Mouse (Mus musculus) MEL (cell line): ENCODE measurements around the gene Slc1a5. TPM values are rescaled to one million over a fixed set of nuclear protein-coding genes. Genes with fewer than 3 reads are reported as not detected.

Source experiments
- DNase-seq: peaks from one replicate; pipeline ENCODE4 v3.0.0; 2011; ENCODE audit warnings: low read depth, low spot score
- H3K27ac ChIP-seq: 2 replicates; pipeline ENCODE4 v1.5.1; 2012; ENCODE audit warnings: low read depth, mild to moderate bottlenecking, control low read depth, low read length, moderate library complexity; ENCODE audit not compliant: control insufficient read depth
- H3K27me3 ChIP-seq, 2 experiments: fragments of 150-350 bp in 1 of 2; sonication (generic) in 1 of 2; 2 replicates each; pipeline ENCODE4 v1.6.1; 2012; ENCODE audit warnings: low read length in 2 of 2, mild to moderate bottlenecking in 2 of 2, improper control_type of control experiment in 1 of 2, moderate library complexity in 1 of 2; ENCODE audit not compliant: insufficient read depth in 2 of 2, control insufficient read depth in 1 of 2
- H3K36me3 ChIP-seq, 2 experiments: 2 replicates each; pipeline ENCODE4 v1.6.1; 2012 to 2014; ENCODE audit warnings: low read length in 2 of 2, improper control_type of control experiment in 1 of 2, inconsistent platforms in 1 of 2, mild to moderate bottlenecking in 1 of 2; ENCODE audit not compliant: insufficient read depth in 2 of 2, control insufficient read depth in 1 of 2
- H3K4me1 ChIP-seq, 2 experiments: fragments of 150-350 bp in 1 of 2; sonication (generic) in 1 of 2; 2 replicates each; pipeline ENCODE4 v1.6.1; 2012; ENCODE audit warnings: low read length in 2 of 2, improper control_type of control experiment in 1 of 2, mild to moderate bottlenecking in 1 of 2; ENCODE audit not compliant: insufficient read depth in 2 of 2, control insufficient read depth in 1 of 2
- H3K4me3 ChIP-seq, 2 experiments: fragments of 150-350 bp in 1 of 2; sonication (generic) in 1 of 2; 2 replicates each; pipeline ENCODE4 v1.5.1; 2012; ENCODE audit warnings: low read depth in 2 of 2, low read length in 2 of 2, mild to moderate bottlenecking in 2 of 2, moderate library complexity in 2 of 2, control low read depth in 1 of 2, improper control_type of control experiment in 1 of 2; ENCODE audit not compliant: control insufficient read depth in 1 of 2, insufficient read depth in 1 of 2
- H3K79me2 ChIP-seq: 2 replicates; pipeline ENCODE4 v1.6.1; 2012; ENCODE audit warnings: mild to moderate bottlenecking, low read length, moderate library complexity; ENCODE audit not compliant: control insufficient read depth, poor library complexity, insufficient read depth
- H3K9ac ChIP-seq: 2 replicates; pipeline ENCODE4 v1.6.1; 2012; ENCODE audit warnings: low read depth, mild to moderate bottlenecking, control low read depth, low read length, moderate library complexity; ENCODE audit not compliant: control insufficient read depth, poor library complexity, severe bottlenecking
- H3K9me3 ChIP-seq: fragments of 150-350 bp; sonication (generic); replicated peaks from 2 replicates; pipeline ENCODE4 v1.6.1; 2012; ENCODE audit warnings: mild to moderate bottlenecking, low read length, improper control_type of control experiment, moderate library complexity; ENCODE audit not compliant: insufficient read depth
- CHD1 ChIP-seq: IDR thresholded peaks from 2 replicates; pipeline ENCODE4 v1.6.1; 2012; ENCODE audit warnings: low read depth, mild to moderate bottlenecking, inconsistent platforms, low read length, improper control_type of control experiment
- CTCF ChIP-seq, 3 experiments: IDR thresholded peaks in 2 of 3; conservative IDR thresholded peaks in 1 of 3; 2 replicates each; pipeline ENCODE4 v1.5.1; 2011 to 2012; ENCODE audit warnings: low read length in 3 of 3, low read depth in 2 of 3, mild to moderate bottlenecking in 2 of 3, improper control_type of control experiment in 1 of 3, inconsistent platforms in 1 of 3, mixed read lengths in 1 of 3, moderate library complexity in 1 of 3; ENCODE audit not compliant: control insufficient read depth in 1 of 3, insufficient read depth in 1 of 3, poor library complexity in 1 of 3, severe bottlenecking in 1 of 3
- E2F4 ChIP-seq: IDR thresholded peaks from 2 replicates; pipeline ENCODE4 v1.6.1; 2011; ENCODE audit warnings: low read depth, low read length, improper control_type of control experiment, borderline replicate concordance
- EP300 ChIP-seq, 2 experiments: IDR thresholded peaks; 2 replicates each; pipeline ENCODE4 v1.6.1; 2011; ENCODE audit warnings: improper control_type of control experiment in 2 of 2, low read length in 2 of 2, low read depth in 1 of 2, mild to moderate bottlenecking in 1 of 2
- JUND ChIP-seq: IDR thresholded peaks from 2 replicates; pipeline ENCODE4 v1.6.1; 2011; ENCODE audit warnings: low read depth, mild to moderate bottlenecking, improper control_type of control experiment, low read length
- MAZ ChIP-seq: IDR thresholded peaks from 2 replicates; pipeline ENCODE4 v1.6.1; 2012; ENCODE audit warnings: low read depth, mild to moderate bottlenecking, inconsistent platforms, low read length, improper control_type of control experiment
- MXI1 ChIP-seq: IDR thresholded peaks from 2 replicates; pipeline ENCODE4 v1.6.1; 2011; ENCODE audit warnings: mild to moderate bottlenecking, low read depth, low read length, improper control_type of control experiment
- MYC ChIP-seq: IDR thresholded peaks from 2 replicates; pipeline ENCODE4 v1.6.1; 2011; ENCODE audit warnings: low read depth, mild to moderate bottlenecking, low read length, improper control_type of control experiment, moderate library complexity
- NELFE ChIP-seq: IDR thresholded peaks from 2 replicates; pipeline ENCODE4 v1.6.1; 2011; ENCODE audit warnings: low read depth, low read length, improper control_type of control experiment
- NRF1 ChIP-seq: IDR thresholded peaks from 2 replicates; pipeline ENCODE4 v1.6.1; 2014; ENCODE audit warnings: low read depth, mild to moderate bottlenecking, inconsistent platforms, low read length, improper control_type of control experiment, moderate library complexity; ENCODE audit not compliant: poor library complexity, insufficient read depth, severe bottlenecking
- POLR2AphosphoS5 ChIP-seq: IDR thresholded peaks from 2 replicates; pipeline ENCODE4 v1.6.1; 2012; ENCODE audit warnings: low read depth, borderline replicate concordance, mild to moderate bottlenecking, inconsistent platforms, low read length, moderate library complexity, mixed read lengths
- RAD21 ChIP-seq: IDR thresholded peaks from 2 replicates; pipeline ENCODE4 v1.6.1; 2011; ENCODE audit warnings: mild to moderate bottlenecking, low read depth, low read length, improper control_type of control experiment
- RCOR1 ChIP-seq: IDR thresholded peaks from 2 replicates; pipeline ENCODE4 v1.6.1; 2012; ENCODE audit warnings: low read depth, mild to moderate bottlenecking, inconsistent platforms, low read length, improper control_type of control experiment
- TBP ChIP-seq: IDR thresholded peaks from 2 replicates; pipeline ENCODE4 v1.8.0; 2011; ENCODE audit warnings: low read depth, low read length, improper control_type of control experiment
- TCF12 ChIP-seq: IDR thresholded peaks from 2 replicates; pipeline ENCODE4 v1.6.1; 2014; ENCODE audit warnings: low read depth, mild to moderate bottlenecking, inconsistent platforms, low read length, improper control_type of control experiment, moderate library complexity
- USF2 ChIP-seq, 2 experiments: IDR thresholded peaks; 2 replicates each; pipeline ENCODE4 v1.6.1; 2011 to 2012; ENCODE audit warnings: improper control_type of control experiment in 2 of 2, low read length in 2 of 2, borderline replicate concordance in 1 of 2, inconsistent platforms in 1 of 2, low read depth in 1 of 2, mild to moderate bottlenecking in 1 of 2; ENCODE audit not compliant: insufficient read depth in 1 of 2
- ZC3H11A ChIP-seq: IDR thresholded peaks from 2 replicates; pipeline ENCODE4 v1.6.1; 2012; ENCODE audit warnings: low read depth, mild to moderate bottlenecking, inconsistent platforms, low read length, improper control_type of control experiment
- ZNF384 ChIP-seq: IDR thresholded peaks from 2 replicates; pipeline ENCODE4 v1.6.1; 2012; ENCODE audit warnings: low read depth, mild to moderate bottlenecking, inconsistent platforms, low read length, improper control_type of control experiment
- polyA plus RNA-seq, 2 experiments: library from polyadenylated mRNA; stranded (reverse) in 1 of 2; unstranded in 1 of 2; fragments of >175 nt in 1 of 2; fragments of >200 nt in 1 of 2; gene quantifications; 2 replicates each; pipeline versions ENCODE4 v1.2.1 to v1.2.4; 2012; ENCODE audit warnings: low replicate concordance in 2 of 2, low read depth in 1 of 2; ENCODE audit not compliant: insufficient read length in 2 of 2, insufficient read depth in 1 of 2, missing spikeins in 1 of 2
- total RNA-seq: library from RNA; depleted of rRNA; stranded (reverse); fragments of 300-350 nt; gene quantifications from 2 replicates; pipeline ENCODE4 v1.2.3, GENCODE M21; 2012

Gene Slc1a5
- total and polyA plus RNA-seq, 3 experiments, result 72.0 to 180 TPM; not detected in 1

DNA sequence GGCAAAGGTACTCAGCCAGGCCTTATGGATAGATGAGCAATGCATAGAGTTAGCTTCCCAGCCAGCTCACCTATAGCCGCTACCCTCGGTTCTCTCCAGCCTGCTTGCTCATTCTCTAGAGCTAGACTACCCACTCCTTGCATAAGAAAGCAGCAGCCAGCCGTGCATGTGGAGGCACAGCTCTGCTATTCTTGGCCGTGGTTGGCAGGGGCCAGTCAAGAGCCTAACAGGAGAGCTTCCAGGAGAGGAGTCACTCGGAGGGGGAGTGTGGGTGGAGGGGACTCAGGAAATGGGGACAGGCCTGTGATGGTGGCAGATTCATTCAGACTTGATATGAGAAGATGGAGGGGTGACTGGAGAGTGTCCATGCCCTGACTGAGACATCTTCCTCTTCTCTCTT lies 42.6 kb downstream of the Slc1a5 start:
- H3K9me3 ChIP-seq, result no peaks in the 10 kb centered on the region
- peaks cover 9 to 18% of the 10 kb centered on the region in 2 experiments for H3K36me3 ChIP-seq
- no peak overlapping the region for H3K27ac ChIP-seq
- H3K27me3 ChIP-seq, result no peaks in the 10 kb centered on the region
- TF ChIP-seq MXI1 (no peak), MYC (no peak), NRF1 (no peak), E2F4 (no peak), ZNF384 (no peak), MAZ (no peak), RCOR1 (no peak), NELFE (no peak), USF2 (IDR thresholded peaks at IDR 0.05; ENCODE audit: borderline replicate concordance in 1 of 2, insufficient read depth in 1 of 2, low read depth in 1 of 2, low read length in 2 of 2) (no peak), TBP (no peak), EP300 (IDR thresholded peaks at IDR 0.05; ENCODE audit: low read depth in 1 of 2, low read length in 2 of 2) (no peak), CHD1 (no peak), JUND (no peak)
- peaks cover 7 to 11% of the 10 kb centered on the region in 2 experiments for H3K4me1 ChIP-seq
- no peak overlapping the region for H3K4me3 ChIP-seq
- DNase-seq, result no peak
- H3K9ac ChIP-seq, result no peak overlapping the region
- peaks cover 36% of the 10 kb centered on the region for H3K79me2 ChIP-seq

DNA sequence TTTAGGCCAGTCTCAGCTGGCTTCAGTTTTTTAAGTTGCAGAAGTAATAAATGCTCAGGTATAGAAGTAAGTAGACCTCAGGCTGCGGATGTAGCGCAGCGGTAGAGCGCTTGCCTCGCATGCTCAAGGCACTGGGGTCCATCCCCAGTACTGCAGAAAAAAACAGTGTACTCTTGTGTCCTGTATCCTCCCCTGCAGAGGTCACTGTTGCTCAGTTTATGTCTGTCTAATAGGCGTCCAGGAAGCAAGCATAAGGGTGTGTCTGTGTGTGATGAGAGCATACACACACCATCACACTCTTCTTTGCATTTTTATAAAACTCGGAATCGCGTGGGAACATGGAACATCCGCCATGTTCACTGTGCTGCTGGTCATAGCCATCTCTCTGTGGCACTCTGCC lies 44.6 kb downstream of the Slc1a5 start:
- Histone ChIP-seq H3K79me2 (peaks cover 16% of the 10 kb centered on the region), H3K4me1 (no peaks in the 10 kb centered on the region), H3K9ac (no peak overlapping the region), H3K27ac (no peak overlapping the region), H3K9me3 (no peaks in the 10 kb centered on the region), H3K4me3 (no peak overlapping the region), H3K27me3 (no peaks in the 10 kb centered on the region), H3K36me3 (peaks cover 0 to 12% of the 10 kb centered on the region in 2 experiments; a peak in 2 of 4 replicates)
- TF ChIP-seq TCF12, result no peak
- no peak for TF ChIP-seq ZC3H11A
- no peak for TF ChIP-seq POLR2AphosphoS5
- peak; percentile 1; the same call in 1 of the 2 replicates for TF ChIP-seq RAD21
- TF ChIP-seq CTCF (IDR thresholded peaks at IDR 0.05 in 2 of 3, conservative IDR thresholded peaks at IDR 0.05 in 1 of 3; ENCODE audit: control insufficient read depth in 1 of 3, insufficient read depth in 1 of 3, low read depth in 2 of 3, low read length in 3 of 3, poor library complexity in 1 of 3, severe bottlenecking in 1 of 3), result peak in 1 of 3 experiments; percentile 28; a peak in 2 of 6 replicates
- DNase-seq, result no peak
